Mouse (Mus musculus): ENCODE data around the gene Tor3a. TPM values are rescaled to one million over a fixed set of nuclear protein-coding genes. Genes with fewer than 3 reads are reported as not detected.

Tor3a gene
- polyA plus RNA-seq, 2 experiments: 2.2 to 3.0 TPM

GRCm38 (mm10) chr1:156605094-156605866 is 68.9 kb downstream of the Tor3a start:
- no peak for ATAC-seq (ENCODE audit: insufficient read depth)

More at GRCm38 (mm10) chr1:156605094-156605866, 68.9 kb downstream of the Tor3a start:
- no peak overlapping the region for H3K4me2 ChIP-seq (ENCODE audit: low read depth)
- H3K4me1 ChIP-seq (replicated peaks; ENCODE audit: control insufficient read depth in 2 of 2, insufficient read depth in 2 of 2, low read length in 1 of 2): peaks cover 0 to 2% of the 10 kb centered on the region in 2 experiments; a peak in 2 of 4 replicates
- 63% methylated on average over 12 of the region's 12 CpGs for WGBS (ENCODE audit: insufficient replicate concordance)
- no peak overlapping the region for H3K27ac ChIP-seq
- H3K27me3 ChIP-seq (ENCODE audit: control insufficient read depth, insufficient read depth, low read length): no peaks in the 10 kb centered on the region
- H3K9me3 ChIP-seq (ENCODE audit: control insufficient read depth, low read length): no peaks in the 10 kb centered on the region
- no peak overlapping the region for H3K4me3 ChIP-seq (ENCODE audit: insufficient read depth in 1 of 2, low read depth in 2 of 2, low read length in 2 of 2)
- no peak overlapping the region for H3K9ac ChIP-seq (replicated peaks)
- no peak for TF ChIP-seq CTCF (IDR thresholded peaks at IDR 0.05; ENCODE audit: low read depth)
- TF ChIP-seq EP300 (IDR thresholded peaks at IDR 0.05; ENCODE audit: low read depth): no peak
- no peaks in the 10 kb centered on the region for H3K36me3 ChIP-seq (replicated peaks; ENCODE audit: control insufficient read depth, insufficient read depth, low read depth)
- no peak for DNase-seq (ENCODE audit: low read depth in 3 of 3, low spot score in 3 of 3)

Other genes with a start within 250 kb of the Tor3a start
- 8.1 and 8.8 TPM in 2 replicates for gene Soat1, start 200.0 kb downstream of the Tor3a start, polyA plus RNA-seq (2012; rRNA removed)
- 10.4 and 11.7 TPM in 2 replicates for gene Soat1, start 200.0 kb downstream of the Tor3a start, polyA plus RNA-seq (2014; fragmentation: Nextera tagmentation; extraction: Ambion mirVana)
- gene Gm10031, start 150.3 kb downstream of the Tor3a start, polyA plus RNA-seq (2012; rRNA removed): 1.0 and 2.1 TPM in 2 replicates
- gene Gm10031, start 150.3 kb downstream of the Tor3a start, polyA plus RNA-seq (2014; fragmentation: Nextera tagmentation; extraction: Ambion mirVana): 0.27 TPM in 1 of 2 replicates, not detected in the other
- gene Abl2, start 115.6 kb downstream of the Tor3a start, polyA plus RNA-seq (2012; rRNA removed): 1.4 and 1.6 TPM in 2 replicates
- 1.1 and 1.2 TPM in 2 replicates for gene Abl2, start 115.6 kb downstream of the Tor3a start, polyA plus RNA-seq (2014; fragmentation: Nextera tagmentation; extraction: Ambion mirVana)
- 5.2 and 7.5 TPM in 2 replicates for gene Fam20b, start 44.7 kb upstream of the Tor3a start, polyA plus RNA-seq (2012; rRNA removed)
- 9.9 and 11.1 TPM in 2 replicates for gene Fam20b, start 44.7 kb upstream of the Tor3a start, polyA plus RNA-seq (2014; fragmentation: Nextera tagmentation; extraction: Ambion mirVana)
- 0.07 and 0.11 TPM in 2 replicates for gene Angptl1, start 164.2 kb upstream of the Tor3a start, polyA plus RNA-seq (2012; rRNA removed)
- gene Angptl1, start 164.2 kb upstream of the Tor3a start, polyA plus RNA-seq (2014; fragmentation: Nextera tagmentation; extraction: Ambion mirVana): not detected in 2 replicates

Data from liver, embryonic 14.5 days (tissue).